Mouse (Mus musculus): Measurements from ENCODE around the gene Ankrd9. TPM values are rescaled to one million over a fixed set of nuclear protein-coding genes. Genes with fewer than 3 reads are reported as not detected.
A peak's percentile ranks its signal among the peaks of the same experiment; 100 is the strongest.

The Ankrd9 gene
- polyA plus RNA-seq, 1 experiment from 2014 or later = 7.0 TPM

GRCm38 (mm10) chr12:110983083-110983482, 4.2 kb upstream of the Ankrd9 start:
- Histone ChIP-seq H3K4me1 (ENCODE audit: control insufficient read depth, insufficient read depth, low read length) (peaks cover 3% of the 10 kb centered on the region), H3K4me2 (ENCODE audit: low read length) (no peak overlapping the region), H3K9ac (ENCODE audit: low read depth, low read length) (no peak overlapping the region)

GRCm38 (mm10) chr12:110981736-110982135, 2.9 kb upstream of the Ankrd9 start:
- Histone ChIP-seq H3K27me3 (ENCODE audit: control insufficient read depth, insufficient read depth, low read depth, low read length) (no peaks in the 10 kb centered on the region; the same call in 1 of the 2 replicates), H3K9ac (ENCODE audit: low read depth, low read length) (no peak overlapping the region), H3K9me3 (replicated peaks; ENCODE audit: control insufficient read depth, low read length, poor library complexity, severe bottlenecking) (no peaks in the 10 kb centered on the region), H3K4me2 (ENCODE audit: low read length) (no peak overlapping the region), H3K36me3 (ENCODE audit: control insufficient read depth, insufficient read depth, low read length) (no peaks in the 10 kb centered on the region), H3K4me3 (ENCODE audit: low read depth, low read length) (no peak overlapping the region), H3K27ac (ENCODE audit: low read length) (no peak overlapping the region), H3K4me1 (ENCODE audit: control insufficient read depth, insufficient read depth, low read length) (peaks cover 6% of the 10 kb centered on the region)
- no peak for ATAC-seq
- WGBS = 83% methylated on average over 3 of the region's 3 CpGs

More at GRCm38 (mm10) chr12:110983083-110983482, 4.2 kb upstream of the Ankrd9 start:
- no peak for ATAC-seq
- Histone ChIP-seq H3K36me3 (ENCODE audit: control insufficient read depth, insufficient read depth, low read length) (no peaks in the 10 kb centered on the region), H3K4me3 (ENCODE audit: low read depth, low read length) (no peak overlapping the region), H3K9me3 (replicated peaks; ENCODE audit: control insufficient read depth, low read length, poor library complexity, severe bottlenecking) (no peaks in the 10 kb centered on the region), H3K27ac (ENCODE audit: low read length) (no peak overlapping the region), H3K27me3 (ENCODE audit: control insufficient read depth, insufficient read depth, low read depth, low read length) (no peaks in the 10 kb centered on the region; the same call in 1 of the 2 replicates)
- 78% methylated on average over 8 of the region's 8 CpGs for WGBS

GRCm38 (mm10) chr12:110979808-110980207, 968 bp upstream of the Ankrd9 start:
- Histone ChIP-seq H3K4me2 (ENCODE audit: low read length) (no peak overlapping the region), H3K36me3 (ENCODE audit: control insufficient read depth, insufficient read depth, low read length) (no peaks in the 10 kb centered on the region), H3K9ac (ENCODE audit: low read depth, low read length) (no peak overlapping the region), H3K4me3 (ENCODE audit: low read depth, low read length) (no peak overlapping the region), H3K4me1 (ENCODE audit: control insufficient read depth, insufficient read depth, low read length) (peaks cover 6% of the 10 kb centered on the region), H3K27me3 (ENCODE audit: control insufficient read depth, insufficient read depth, low read depth, low read length) (no peaks in the 10 kb centered on the region; the same call in 1 of the 2 replicates), H3K27ac (ENCODE audit: low read length) (no peak overlapping the region), H3K9me3 (replicated peaks; ENCODE audit: control insufficient read depth, low read length, poor library complexity, severe bottlenecking) (no peaks in the 10 kb centered on the region)
- ATAC-seq = no peak
- 81% methylated on average over 3 of the region's 3 CpGs for WGBS

- H3K4me3 ChIP-seq (ENCODE audit: low read depth, low read length) = peak overlapping the region; percentile 85
- WGBS = 48% methylated on average over 14 of the region's 14 CpGs
- ATAC-seq = no peak; the same call in 1 of the 2 replicates
- H3K9ac ChIP-seq (ENCODE audit: low read depth, low read length) = peak overlapping the region; percentile 80
- H3K4me1 ChIP-seq (ENCODE audit: control insufficient read depth, insufficient read depth, low read length) = peaks cover 6% of the 10 kb centered on the region
- H3K36me3 ChIP-seq (ENCODE audit: control insufficient read depth, insufficient read depth, low read length) = no peaks in the 10 kb centered on the region
- no peaks in the 10 kb centered on the region for H3K9me3 ChIP-seq (replicated peaks; ENCODE audit: control insufficient read depth, low read length, poor library complexity, severe bottlenecking)
- H3K27ac ChIP-seq (ENCODE audit: low read length) = no peak overlapping the region
- peak overlapping the region; percentile 95 for H3K4me2 ChIP-seq (ENCODE audit: low read length)
- H3K27me3 ChIP-seq (ENCODE audit: control insufficient read depth, insufficient read depth, low read depth, low read length) = no peaks in the 10 kb centered on the region; the same call in 1 of the 2 replicates
These were observed 789 bp downstream of the Ankrd9 start for GRCm38 (mm10) chr12:110977896-110978606.

GRCm38 (mm10) chr12:110977345-110977733, 1.5 kb downstream of the Ankrd9 start:
- Histone ChIP-seq H3K9me3 (replicated peaks; ENCODE audit: control insufficient read depth, low read length, poor library complexity, severe bottlenecking) (no peaks in the 10 kb centered on the region), H3K36me3 (ENCODE audit: control insufficient read depth, insufficient read depth, low read length) (no peaks in the 10 kb centered on the region), H3K27me3 (ENCODE audit: control insufficient read depth, insufficient read depth, low read depth, low read length) (no peaks in the 10 kb centered on the region; the same call in 1 of the 2 replicates), H3K4me1 (ENCODE audit: control insufficient read depth, insufficient read depth, low read length) (peaks cover 6% of the 10 kb centered on the region), H3K4me2 (ENCODE audit: low read length) (no peak overlapping the region), H3K27ac (ENCODE audit: low read length) (no peak overlapping the region), H3K4me3 (ENCODE audit: low read depth, low read length) (no peak overlapping the region), H3K9ac (ENCODE audit: low read depth, low read length) (no peak overlapping the region)
- 94% methylated on average over 18 of the region's 18 CpGs for WGBS
- ATAC-seq = no peak

GRCm38 (mm10) chr12:110976589-110977344, 2.1 kb downstream of the Ankrd9 start:
- H3K27ac ChIP-seq (ENCODE audit: low read length) = no peak overlapping the region
- 93% methylated on average over 60 of the region's 60 CpGs for WGBS
- H3K4me1 ChIP-seq (ENCODE audit: control insufficient read depth, insufficient read depth, low read length) = peaks cover 6% of the 10 kb centered on the region
- no peak overlapping the region for H3K4me3 ChIP-seq (ENCODE audit: low read depth, low read length)
- ATAC-seq = no peak
- no peaks in the 10 kb centered on the region for H3K36me3 ChIP-seq (ENCODE audit: control insufficient read depth, insufficient read depth, low read length)
- H3K9ac ChIP-seq (ENCODE audit: low read depth, low read length) = no peak overlapping the region
- H3K27me3 ChIP-seq (ENCODE audit: control insufficient read depth, insufficient read depth, low read depth, low read length) = no peaks in the 10 kb centered on the region; the same call in 1 of the 2 replicates
- H3K9me3 ChIP-seq (replicated peaks; ENCODE audit: control insufficient read depth, low read length, poor library complexity, severe bottlenecking) = no peaks in the 10 kb centered on the region
- H3K4me2 ChIP-seq (ENCODE audit: low read length) = no peak overlapping the region

GRCm38 (mm10) chr12:110975838-110976468, 2.9 kb downstream of the Ankrd9 start:
- no peak overlapping the region for H3K9ac ChIP-seq (ENCODE audit: low read depth, low read length)
- no peaks in the 10 kb centered on the region; the same call in 1 of the 2 replicates for H3K27me3 ChIP-seq (ENCODE audit: control insufficient read depth, insufficient read depth, low read depth, low read length)
- H3K36me3 ChIP-seq (ENCODE audit: control insufficient read depth, insufficient read depth, low read length) = no peaks in the 10 kb centered on the region
- 96% methylated on average over 4 of the region's 4 CpGs for WGBS
- no peak overlapping the region for H3K4me3 ChIP-seq (ENCODE audit: low read depth, low read length)
- peaks cover 6% of the 10 kb centered on the region for H3K4me1 ChIP-seq (ENCODE audit: control insufficient read depth, insufficient read depth, low read length)
- no peak overlapping the region for H3K4me2 ChIP-seq (ENCODE audit: low read length)
- H3K27ac ChIP-seq (ENCODE audit: low read length) = no peak overlapping the region
- H3K9me3 ChIP-seq (replicated peaks; ENCODE audit: control insufficient read depth, low read length, poor library complexity, severe bottlenecking) = no peaks in the 10 kb centered on the region
- ATAC-seq = no peak

GRCm38 (mm10) chr12:110975385-110975784, 3.5 kb downstream of the Ankrd9 start:
- H3K9ac ChIP-seq (ENCODE audit: low read depth, low read length) = no peak overlapping the region
- no peak overlapping the region for H3K4me3 ChIP-seq (ENCODE audit: low read depth, low read length)
- no peak for ATAC-seq
- H3K27me3 ChIP-seq (ENCODE audit: control insufficient read depth, insufficient read depth, low read depth, low read length) = no peaks in the 10 kb centered on the region; the same call in 1 of the 2 replicates
- H3K9me3 ChIP-seq (replicated peaks; ENCODE audit: control insufficient read depth, low read length, poor library complexity, severe bottlenecking) = no peaks in the 10 kb centered on the region
- peaks cover 6% of the 10 kb centered on the region for H3K4me1 ChIP-seq (ENCODE audit: control insufficient read depth, insufficient read depth, low read length)
- whole genome bisulfite sequencing = 89% methylated on average over 5 of the region's 5 CpGs
- no peak overlapping the region for H3K4me2 ChIP-seq (ENCODE audit: low read length)
- H3K36me3 ChIP-seq (ENCODE audit: control insufficient read depth, insufficient read depth, low read length) = no peaks in the 10 kb centered on the region
- H3K27ac ChIP-seq (ENCODE audit: low read length) = no peak overlapping the region
